Comparison of ENCODE assay signal across 23 mouse cellular contexts in the genomic region with DNA sequence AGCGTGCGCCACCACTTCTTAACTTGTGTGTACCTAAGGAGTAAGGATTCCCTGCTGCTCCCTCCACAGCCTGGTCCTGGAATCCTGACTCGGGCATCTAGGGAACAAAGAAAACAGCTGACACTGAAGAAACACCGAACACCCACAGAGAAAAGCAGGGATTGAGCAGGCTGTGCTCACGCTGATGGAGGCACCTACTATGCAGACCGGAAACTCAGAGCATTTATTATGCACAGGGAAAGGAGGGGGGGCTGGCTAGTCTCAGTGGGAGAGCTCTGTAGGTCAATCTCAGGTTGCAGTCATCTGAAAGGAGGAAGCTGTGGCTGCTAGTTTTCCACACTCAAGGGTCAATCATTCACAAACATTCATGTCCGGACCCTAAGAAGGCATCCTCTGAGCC.
A peak's percentile ranks its signal among the peaks of the same experiment; 100 is the strongest.
DNase-seq lines count a peak whose midpoint lies in the region; TF ChIP-seq lines count a peak whose summit lies in the region.
"Had no signal": no experiment of that assay in that cellular context is flagged by ENCODE, and none has a peak within 500 bp of the region (broad histone marks: within the 10 kb centered on the region; RNA-seq: fewer than 3 reads in every experiment).

No protein-coding gene starts in this region.

- no peak overlapping the region for H3K4me3 ChIP-seq in cerebellum, adult 2 months (replicated peaks; ENCODE audit: insufficient read depth, low read depth, low read length)
- H3K4me3 ChIP-seq: embryonic facial prominence, embryonic 10.5 days; embryonic facial prominence, embryonic 13.5 days; erythroblast, embryonic 14.5 days; forebrain, embryonic 12.5 days; forebrain, embryonic 15.5 days; heart, adult 2 months had no signal

- no peaks in the 10 kb centered on the region for H3K4me1 ChIP-seq in cerebellum, adult 2 months (ENCODE audit: control insufficient read depth, insufficient read depth, low read length)
- H3K4me1 ChIP-seq: embryonic facial prominence, embryonic 13.5 days had no signal

- WGBS in cerebellum, adult 2 months, result 59% methylated on average over 7 of the region's 7 CpGs

- TF ChIP-seq CTCF in cerebellum, adult 2 months (IDR thresholded peaks at IDR 0.05; ENCODE audit: borderline replicate concordance, insufficient read depth, low read depth, low read length), result no peak

- DNase-seq in heart, adult 11 months, result peak; percentile 78
- DNase-seq in heart, adult 8-10 months (ENCODE audit: low spot score), result no peak
- DNase-seq in ES-CJ7 (ENCODE audit: low read depth, low spot score) (peak; percentile 83), R1 (ENCODE audit: low read depth, low spot score) (peak; percentile 97)
- peak; percentile 9 for DNase-seq in mesoderm, embryonic 11.5 days (ENCODE audit: low read depth, low spot score)
- no peak for DNase-seq in adrenal gland, postnatal 10 days
- DNase-seq in cerebellum, adult 2 months, result no peak
- DNase-seq: adrenal gland, adult 8-10 months; adrenal gland, postnatal 36 days; cerebellum, adult 18-20 months; cerebellum, adult 9-11 months; cerebellum, postnatal 25 days; gastrocnemius, postnatal 25 days; heart, adult 2 months; kidney, adult 18-20 months; kidney, adult 9 months had no signal

- no peak for TF ChIP-seq POLR2A in cerebellum, adult 2 months (IDR thresholded peaks at IDR 0.05; ENCODE audit: borderline replicate concordance, insufficient read depth, low read length)

- H3K27me3 ChIP-seq in cerebellum, adult 2 months (ENCODE audit: control insufficient read depth, insufficient read depth, low read length), result no peaks in the 10 kb centered on the region
- H3K27me3 ChIP-seq: embryonic facial prominence, embryonic 13.5 days; forebrain, embryonic 12.5 days; forebrain, embryonic 15.5 days had no signal

- no peak overlapping the region for H3K27ac ChIP-seq in cerebellum, adult 2 months (ENCODE audit: insufficient read depth, low read length)
- H3K27ac ChIP-seq: embryonic facial prominence, embryonic 10.5 days; embryonic facial prominence, embryonic 13.5 days; forebrain, embryonic 12.5 days; forebrain, embryonic 15.5 days; heart, adult 2 months; hindbrain, embryonic 14.5 days; hindbrain, postnatal 0 days had no signal

Comparison
In these comparisons a context has a peak if more than half of its experiments do, and no peak if none do; other contexts are left out.
1. DNase-seq: peak in heart, adult 11 months (single experiment), ES-CJ7 (single experiment), R1 (single experiment) and mesoderm, embryonic 11.5 days (single experiment); none in heart, adult 8-10 months (single experiment), adrenal gland, postnatal 10 days (single experiment) and cerebellum, adult 2 months (0 of 2).